Mouse (Mus musculus) hindlimb bud, embryonic 11.5 days (tissue): ENCODE results near the gene Ccnb1ip1.

ENCODE experiments used
- DNase-seq: peaks from one replicate; pipeline ENCODE4 v3.0.0-alpha.2; 2012; ENCODE audit warnings: low read depth, low spot score; ENCODE audit errors: extremely low spot score

The Ccnb1ip1 gene

GRCm38 (mm10) chr14:50784391-50785250, 22.9 kb downstream of the Ccnb1ip1 start:
- no peak for DNase-seq

GRCm38 (mm10) chr14:50782166-50782565, 25.4 kb downstream of the Ccnb1ip1 start:
- DNase-seq: no peak

- DNase-seq: no peak
Measured at GRCm38 (mm10) chr14:50771342-50771741, 36.2 kb downstream of the Ccnb1ip1 start.

DNA sequence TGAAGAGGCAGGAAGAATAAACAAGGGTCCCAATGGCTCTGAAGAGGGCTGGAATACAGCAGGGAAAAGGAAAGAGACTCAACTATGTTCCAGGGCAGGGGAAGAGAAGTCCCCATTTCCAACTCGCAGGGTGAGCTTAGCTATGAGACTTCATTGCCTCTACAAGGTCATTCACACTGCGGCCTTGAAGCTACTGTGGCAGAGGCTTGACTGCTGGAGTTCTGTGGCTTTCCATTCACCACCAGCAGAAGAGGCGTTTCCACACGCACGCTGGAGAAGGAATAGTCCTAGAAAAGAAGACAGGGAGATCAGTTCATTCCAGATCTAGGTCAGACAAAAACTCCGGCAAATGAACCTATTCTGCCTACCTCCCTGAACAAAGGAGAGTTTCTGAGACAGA, 41.8 kb downstream of the Ccnb1ip1 start:
- DNase-seq: no peak

DNA sequence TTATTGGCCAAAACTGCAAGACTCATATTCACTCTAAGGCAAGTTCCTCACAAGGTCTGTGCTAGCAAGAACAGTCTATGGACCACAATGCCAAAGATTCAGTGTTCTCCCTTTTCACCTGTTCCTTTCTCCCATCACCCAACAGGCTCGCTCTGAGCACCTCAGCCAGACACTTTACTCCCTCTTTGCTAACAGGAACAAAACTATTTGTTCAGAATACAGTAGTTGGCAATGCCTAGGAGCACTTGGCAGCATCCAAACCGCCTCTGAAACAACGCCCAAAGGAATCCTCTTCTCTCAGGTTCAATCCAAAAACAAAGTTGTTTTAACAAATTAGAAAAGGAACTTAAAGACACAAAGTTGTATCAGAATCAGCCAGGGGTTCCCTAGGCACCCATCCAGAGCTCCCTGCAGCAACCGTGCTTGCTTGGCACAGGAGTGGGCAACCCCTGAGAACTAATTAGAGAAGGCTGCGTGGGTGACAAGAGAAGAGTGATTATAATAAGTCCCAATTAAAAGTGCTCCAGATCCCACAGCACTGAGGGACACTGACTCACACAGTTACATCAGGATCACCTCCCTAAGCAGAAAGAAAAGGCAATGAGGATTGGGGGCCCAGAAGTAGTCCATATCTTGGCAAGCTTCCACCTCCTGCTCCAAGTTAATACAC, 49.0 kb downstream of the Ccnb1ip1 start:
- no peak for DNase-seq

GRCm38 (mm10) chr14:50744994-50745393, 62.5 kb downstream of the Ccnb1ip1 start, which contains the start of gene Olfr749:
Olfr749 (minus strand) TSS chr14:50745094.
- no peak for DNase-seq

DNA sequence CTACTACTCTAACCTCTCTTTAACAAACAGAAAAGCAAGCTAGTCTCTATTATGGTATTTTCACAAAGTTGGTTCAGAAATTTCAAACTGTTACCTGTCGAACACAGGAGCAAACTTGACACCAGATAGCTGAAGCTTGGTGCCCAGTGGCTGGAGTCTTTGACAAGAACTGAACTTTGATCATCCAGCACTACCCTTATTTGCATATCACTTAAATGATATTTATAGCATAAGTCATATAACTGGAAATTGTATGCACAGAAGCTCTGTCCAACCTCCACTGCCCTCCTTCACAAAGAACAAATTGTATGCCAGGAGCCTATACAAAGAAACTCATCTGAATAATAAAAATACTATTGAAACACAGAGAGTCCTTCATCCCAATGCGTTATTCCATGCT, 65.9 kb downstream of the Ccnb1ip1 start:
- no peak for DNase-seq

DNA sequence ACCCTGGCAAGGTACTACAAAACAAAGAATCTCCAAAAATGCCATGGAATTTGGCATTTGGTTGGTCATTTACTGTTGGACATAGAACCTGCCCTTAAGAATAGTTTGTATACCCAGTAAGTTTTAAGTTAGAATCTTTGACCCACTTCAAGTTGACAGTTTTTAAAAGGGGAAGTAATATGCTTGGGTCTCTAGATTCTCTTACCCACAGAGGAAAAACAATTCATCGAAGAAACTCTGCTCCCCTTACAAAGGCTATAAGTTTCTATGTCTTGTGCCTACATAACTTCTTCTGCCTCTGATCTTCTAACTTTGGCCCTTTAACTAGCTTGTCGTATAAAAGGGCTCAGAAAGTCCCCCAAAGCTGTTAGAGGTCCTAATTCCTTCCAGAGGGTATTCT, 67.2 kb downstream of the Ccnb1ip1 start:
- DNase-seq: no peak
